Mouse (Mus musculus): Measurements from ENCODE around the gene Utrn.

Utrn gene

DNA sequence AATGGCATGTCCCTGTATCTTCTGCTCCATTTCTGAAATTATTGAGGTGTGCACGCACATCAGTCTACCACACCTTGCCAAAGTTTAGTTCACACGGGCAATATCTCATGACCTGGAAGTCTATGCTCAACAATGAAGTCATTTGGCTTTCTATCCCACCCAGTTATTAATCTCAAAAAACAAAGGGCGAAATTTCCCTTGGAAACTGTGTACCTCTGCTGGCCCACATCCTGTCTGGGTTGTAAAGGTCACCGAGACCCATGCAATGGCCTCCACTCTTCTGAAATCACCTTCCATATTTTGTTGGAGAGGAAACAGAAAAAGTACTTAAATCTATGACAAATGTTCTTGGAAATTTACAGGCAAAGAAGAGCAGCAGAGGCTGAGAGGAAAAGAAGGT is 70.9 kb downstream of the Utrn start:
- DNase-seq (ENCODE audit: low spot score) = no peak

DNA sequence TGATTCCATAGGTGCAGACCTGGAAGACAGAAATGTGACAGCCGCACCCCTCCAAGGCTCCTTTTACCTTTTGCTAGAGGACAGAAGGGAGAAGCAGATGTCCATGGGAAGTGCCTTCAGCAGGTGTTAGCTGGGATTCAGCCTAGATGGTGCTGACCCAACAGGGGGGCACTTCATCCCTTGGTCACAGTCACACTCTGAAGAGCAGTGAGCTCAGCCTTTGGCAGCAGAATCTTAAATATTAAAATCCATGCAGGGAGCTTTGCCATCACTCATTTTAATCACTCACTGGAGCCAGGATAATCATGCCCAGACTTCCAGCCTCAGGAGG is 72.7 kb downstream of the Utrn start:
- no peak for DNase-seq (ENCODE audit: low spot score)

DNA sequence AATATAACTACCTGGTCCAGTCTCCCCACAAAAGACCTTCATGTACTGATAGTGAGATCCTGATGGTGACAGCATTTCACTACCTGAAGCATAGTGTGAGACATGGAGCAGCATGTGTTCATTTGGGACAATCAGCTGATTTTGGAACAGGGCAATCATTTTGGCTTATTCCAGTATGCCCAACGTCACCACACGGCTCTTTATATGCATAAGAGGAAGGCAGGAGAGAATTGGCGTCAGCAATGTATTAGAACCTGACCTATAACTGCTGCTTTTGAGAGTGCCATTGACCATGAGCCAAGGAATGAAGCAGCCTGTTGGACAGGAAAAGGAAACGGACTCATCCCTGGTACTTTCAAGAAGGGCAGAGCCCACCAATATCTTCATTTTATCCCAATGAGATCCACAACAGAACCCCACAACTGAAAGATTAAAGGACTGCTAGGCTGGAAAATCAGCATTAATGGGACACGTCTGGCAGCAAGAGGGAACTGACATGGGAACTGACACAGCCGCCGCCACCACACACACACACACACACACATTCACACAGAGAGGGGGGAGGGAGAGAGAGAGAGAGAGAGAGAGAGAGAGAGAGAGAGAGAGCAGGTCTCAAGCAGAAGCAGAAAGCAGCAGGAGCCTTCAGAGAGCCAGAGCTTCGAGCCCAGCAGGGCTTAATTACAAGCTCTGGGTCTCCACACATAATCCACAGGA is 73.2 kb downstream of the Utrn start:
- DNase-seq (ENCODE audit: low spot score) = no peak

DNA sequence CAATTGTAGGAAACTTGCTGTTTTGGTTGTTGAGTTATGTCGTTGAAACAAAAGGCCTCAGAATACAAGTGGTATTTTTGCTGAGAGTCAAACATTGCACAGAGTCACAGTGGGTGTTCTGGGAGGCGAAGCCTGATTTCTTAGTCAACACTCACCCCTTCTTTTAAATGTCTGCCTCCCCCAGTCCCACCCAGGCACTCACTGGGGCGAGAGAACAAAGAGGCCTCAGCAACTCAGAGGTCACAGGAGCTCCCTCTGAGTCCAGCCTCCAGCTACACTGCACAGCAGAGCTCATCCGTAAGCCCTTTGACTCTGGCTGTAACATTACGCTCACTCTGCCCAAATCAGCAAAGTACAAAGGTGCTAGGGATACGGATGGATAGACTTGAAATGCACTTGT is 77.1 kb downstream of the Utrn start:
- DNase-seq (ENCODE audit: low spot score) = no peak

DNA sequence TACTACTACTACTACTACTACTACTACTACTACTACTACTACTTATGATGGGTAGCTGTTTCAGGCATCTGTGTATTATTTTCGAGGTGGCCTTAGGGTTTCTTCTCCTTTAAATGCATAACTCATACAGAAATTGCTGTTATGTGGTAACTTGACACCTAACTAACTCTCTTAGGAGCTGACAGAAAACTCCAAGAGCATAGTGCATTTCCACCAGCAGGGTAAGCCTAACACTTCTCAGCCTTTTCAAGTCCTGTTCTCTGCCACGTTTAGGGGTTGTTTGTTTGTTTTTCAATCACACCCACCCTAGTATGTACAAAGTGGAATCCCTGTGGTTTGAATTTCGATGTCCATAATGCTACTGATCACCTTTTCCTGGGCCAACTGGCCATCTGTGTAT is 78.3 kb downstream of the Utrn start:
- no peak for DNase-seq (ENCODE audit: low spot score)

DNA sequence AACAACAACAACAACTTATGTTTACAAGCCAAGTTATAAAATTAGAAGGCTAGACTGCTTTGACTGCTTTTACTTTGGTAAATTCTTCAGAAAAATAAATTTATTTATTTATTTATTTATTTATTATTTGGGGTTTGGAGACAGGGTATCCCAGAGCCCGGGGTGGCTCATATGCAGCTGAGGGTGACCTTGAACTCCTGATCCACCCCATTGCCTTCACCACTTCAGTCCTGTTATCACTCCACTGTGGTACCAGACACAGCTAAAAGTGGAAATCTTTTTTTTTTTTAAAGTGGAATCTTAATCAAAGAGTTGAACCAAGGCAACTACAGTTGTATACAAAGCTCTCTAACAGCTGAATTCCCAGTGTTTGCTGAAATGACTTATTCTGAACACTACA is 80.6 kb downstream of the Utrn start:
- DNase-seq (ENCODE audit: low spot score) = no peak

DNA sequence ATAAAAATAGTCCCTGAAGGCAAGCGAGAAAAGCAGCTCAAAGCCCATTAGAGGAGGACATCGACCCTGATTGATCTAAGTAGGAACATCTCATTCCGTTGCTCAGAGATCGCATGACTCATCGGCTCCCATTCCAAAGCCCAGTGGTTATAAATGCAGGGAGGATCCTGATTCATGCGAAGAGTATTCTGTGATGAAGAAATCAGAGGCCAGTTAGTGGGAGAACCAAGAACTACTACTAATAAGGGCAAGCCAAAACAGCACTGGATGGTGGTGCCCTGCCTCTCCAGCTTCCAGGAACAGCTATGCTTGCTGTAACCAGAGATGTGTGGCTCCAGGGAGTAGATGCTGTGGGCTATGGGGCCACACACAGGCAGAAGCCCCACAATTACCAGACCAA is 81.2 kb downstream of the Utrn start:
- no peak for DNase-seq (ENCODE audit: low spot score)

DNA sequence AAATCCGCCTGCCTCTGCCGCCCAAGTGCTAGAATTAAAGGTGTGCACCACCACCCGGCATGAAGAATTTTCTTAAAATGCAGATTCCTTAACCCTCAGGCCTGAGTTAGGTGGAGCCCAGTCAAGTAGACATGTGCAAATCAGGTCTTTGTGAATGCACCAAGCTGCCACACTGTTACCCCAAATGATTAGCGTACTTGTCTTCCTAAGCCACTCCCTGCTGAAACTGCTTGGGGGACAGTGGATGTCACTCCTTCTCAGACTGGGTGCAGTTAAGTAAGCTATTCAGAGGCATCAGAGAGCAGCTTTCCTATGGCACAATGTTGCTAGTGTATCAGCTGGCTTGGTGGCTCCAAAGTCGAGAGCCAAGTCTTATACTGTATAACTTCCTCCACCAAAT is 83.9 kb downstream of the Utrn start:
- no peak for DNase-seq (ENCODE audit: low spot score)

DNA sequence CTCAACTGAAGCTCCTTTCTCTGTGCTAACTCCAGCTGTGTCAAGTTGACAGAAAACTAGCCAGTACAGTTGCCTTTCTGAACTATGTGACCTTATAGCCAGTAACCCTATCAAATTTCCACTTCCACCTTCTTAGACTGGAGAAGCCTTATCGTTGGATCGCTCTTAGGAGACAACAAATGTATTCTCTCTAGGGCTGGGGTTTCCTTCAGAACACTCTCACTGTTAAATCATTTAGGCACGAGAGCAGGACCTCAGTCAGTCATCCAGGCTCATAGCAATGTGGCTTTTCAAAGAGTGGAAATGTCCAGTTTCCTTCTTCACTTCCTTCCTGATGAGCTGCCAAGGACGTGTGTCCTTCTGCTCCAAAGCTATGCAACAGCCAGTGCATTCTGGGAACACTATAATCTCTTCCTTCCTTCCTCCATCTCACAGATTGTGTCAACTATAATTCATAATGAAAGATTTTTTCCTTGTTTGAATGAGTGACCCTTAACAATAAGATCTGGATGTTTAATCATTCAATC is 87.7 kb downstream of the Utrn start:
- DNase-seq (ENCODE audit: low spot score) = no peak

DNA sequence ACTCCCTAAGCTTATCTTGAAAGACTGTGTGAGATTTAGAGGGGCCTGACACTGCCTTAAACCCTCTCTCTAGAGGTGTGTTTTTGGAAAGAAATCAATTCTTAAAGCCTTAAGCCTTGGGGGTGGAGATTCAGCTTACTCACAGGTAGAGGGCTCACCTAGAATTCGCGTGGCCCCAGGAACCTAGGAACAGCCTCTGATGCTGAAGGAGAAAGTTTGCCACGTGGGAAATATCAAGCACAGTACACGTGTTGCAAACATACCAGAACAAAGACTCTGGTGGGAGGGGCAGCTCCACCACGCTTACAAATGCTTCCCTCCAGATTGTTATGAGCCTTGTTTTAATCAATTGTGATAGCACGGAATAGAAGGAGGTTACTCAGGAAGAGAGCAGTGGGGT is 96.0 kb downstream of the Utrn start:
- no peak for DNase-seq (ENCODE audit: low spot score)

DNA sequence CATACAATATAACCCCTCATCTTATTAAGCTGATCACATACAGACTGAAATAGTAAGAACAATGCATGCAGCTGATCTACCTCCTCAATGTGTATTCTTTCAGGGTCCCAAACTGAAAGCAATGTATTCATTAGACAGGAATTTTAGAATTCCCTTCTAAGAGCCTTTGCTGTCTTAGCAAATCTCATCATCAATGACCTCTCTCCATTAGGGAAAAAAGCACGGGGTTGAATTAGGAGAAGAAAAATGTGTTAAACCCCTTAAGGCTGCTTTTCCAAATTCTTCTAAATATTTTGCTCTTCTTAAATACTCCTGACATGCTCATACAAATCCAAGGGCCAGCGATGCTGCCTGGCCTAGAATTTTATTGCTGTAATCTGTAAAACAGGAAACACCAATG is 97.7 kb downstream of the Utrn start:
- no peak for DNase-seq (ENCODE audit: low spot score)

DNA sequence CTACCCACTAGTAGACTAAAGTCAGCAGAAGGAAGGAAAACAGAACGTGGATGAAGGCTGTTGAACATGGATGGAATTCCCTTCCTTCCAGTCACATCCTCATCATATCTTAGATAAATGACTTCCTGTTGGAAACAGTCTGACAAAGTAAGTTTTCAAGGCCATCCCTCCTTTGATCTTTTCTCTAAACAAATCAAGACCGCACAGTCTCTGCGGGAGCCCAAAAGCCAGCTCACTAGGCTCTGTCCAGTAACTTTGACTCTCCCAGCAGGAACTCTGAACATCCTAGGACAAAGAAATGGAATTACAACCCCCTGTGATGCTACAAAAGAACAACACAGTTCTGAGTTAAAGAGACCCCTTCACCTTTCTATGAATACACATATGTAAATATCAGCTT is 106.5 kb downstream of the Utrn start:
- DNase-seq (ENCODE audit: low spot score) = no peak

DNA sequence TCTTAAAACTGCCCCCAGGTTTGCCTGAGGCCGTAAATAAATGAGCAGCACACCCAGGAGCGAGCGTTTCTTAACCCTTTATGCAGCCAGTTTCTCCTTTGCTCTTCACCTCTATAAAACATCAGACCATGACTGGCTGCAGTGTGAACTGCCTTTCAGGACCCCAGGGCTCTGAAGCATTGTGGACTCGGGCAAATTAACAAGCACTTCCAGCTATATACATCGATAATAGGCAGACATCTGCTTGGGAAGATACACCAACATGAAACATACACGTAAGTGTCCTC is 110.5 kb downstream of the Utrn start:
- DNase-seq (ENCODE audit: low spot score) = no peak

DNA sequence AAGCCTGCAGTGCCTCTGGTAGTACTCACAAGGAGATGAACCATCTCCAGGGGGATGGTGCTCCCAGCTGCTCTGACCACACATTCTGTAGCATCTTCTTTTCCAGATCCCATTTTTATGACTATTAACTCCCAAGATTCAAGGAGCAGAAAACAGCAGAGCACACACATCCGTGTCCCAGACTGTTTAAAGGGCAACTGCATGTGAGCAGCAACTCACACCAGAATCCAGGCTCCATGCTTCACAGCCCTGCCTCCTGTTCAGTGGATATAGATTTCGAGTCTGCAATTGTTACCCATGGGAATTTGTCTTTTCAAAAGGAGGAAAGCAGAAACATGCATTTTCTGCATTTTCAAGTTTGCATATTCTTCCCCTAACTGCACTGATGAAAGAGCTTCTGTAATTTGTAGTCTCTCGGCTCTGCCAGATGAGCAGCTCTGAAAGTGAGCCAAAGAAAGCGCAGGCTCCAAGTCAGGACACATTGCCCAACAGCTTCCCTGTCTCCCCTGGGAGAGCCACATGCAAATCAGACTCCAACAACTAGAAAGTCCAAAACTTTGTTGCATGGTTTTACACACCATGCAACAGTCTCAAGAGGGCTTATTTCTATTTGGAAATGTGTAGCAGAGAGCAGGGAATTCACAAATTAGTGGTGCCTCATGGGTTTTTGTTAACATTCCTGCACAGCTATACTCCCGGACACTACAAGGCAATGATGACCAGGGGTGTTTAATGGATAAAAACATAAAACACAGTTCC is 111.0 kb downstream of the Utrn start:
- no peak for DNase-seq (ENCODE audit: low spot score)

DNA sequence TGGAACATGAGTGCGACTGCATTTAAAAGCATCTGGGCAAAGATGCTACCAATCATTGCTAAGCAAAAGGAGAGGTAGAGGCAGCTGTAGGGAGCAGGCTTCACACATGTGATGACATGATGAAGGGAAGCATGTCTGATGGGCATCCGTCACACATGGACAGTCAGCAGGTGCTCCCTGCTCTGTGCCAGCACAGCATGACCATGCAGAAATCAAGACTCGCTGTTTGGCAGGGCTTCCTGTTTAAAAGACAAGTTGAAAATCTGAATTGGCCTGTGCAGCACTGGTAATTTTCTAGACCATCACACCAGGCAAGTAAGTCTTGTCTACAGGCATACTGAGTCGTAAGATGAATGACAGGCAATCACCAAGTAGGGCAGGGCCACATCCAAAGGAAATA is 112.5 kb downstream of the Utrn start:
- DNase-seq (ENCODE audit: low spot score) = no peak

DNA sequence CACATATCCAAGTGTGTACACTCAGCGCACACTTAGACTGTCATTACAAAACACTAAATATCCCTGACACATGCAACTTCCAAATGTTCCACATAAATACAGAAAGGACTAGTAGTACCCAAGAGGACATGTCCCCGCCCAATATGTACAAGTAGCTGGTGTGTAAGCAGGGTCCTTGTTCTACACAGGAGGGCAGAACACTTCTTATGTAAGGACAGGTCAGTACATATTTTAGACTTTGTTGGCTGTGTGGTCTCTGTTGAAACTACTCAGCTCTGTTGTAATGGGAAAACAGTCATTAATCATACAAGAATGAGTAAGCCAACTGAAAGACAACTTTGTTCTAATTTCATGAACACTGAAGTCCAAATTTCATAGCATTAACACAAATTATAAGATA is 114.3 kb downstream of the Utrn start:
- DNase-seq (ENCODE audit: low spot score) = no peak

DNA sequence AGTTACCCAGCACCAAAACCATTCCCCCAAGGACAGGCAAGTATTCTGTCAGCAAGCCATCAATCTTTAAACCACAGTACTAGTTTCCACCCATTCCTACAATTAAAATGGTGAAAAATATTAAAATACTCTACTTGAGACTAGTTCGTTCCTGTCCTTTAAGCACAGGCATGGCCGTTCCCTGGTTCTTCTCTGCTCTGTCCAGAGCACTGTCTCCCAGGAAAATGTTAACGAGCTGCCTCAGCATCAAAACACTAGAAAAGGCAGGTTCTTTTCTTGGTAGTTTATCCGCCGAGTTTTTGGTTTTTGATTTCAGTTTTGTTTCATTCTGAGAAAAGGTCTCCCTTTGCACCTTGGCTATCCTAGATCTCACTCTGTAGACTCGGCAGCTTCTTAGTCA is 115.0 kb downstream of the Utrn start:
- no peak for DNase-seq (ENCODE audit: low spot score)

DNA sequence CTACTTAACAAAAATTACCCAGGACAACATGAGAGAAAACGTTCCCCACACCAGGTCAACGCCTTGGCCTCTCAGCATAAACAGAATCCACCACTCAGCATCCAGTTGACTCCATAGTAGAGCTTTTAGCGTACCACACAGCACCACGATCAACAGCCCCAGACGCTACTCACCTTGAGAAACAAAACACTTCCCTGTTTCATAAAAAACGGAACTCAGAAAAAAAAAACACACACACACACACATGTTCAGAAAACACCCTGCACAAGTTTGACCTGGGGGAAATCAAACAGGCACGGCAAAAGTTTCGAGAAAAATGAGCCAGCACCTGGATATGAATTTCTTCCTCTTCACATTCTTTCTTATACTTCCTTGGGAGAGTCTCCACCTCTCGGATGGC is 125.4 kb downstream of the Utrn start:
- no peak for DNase-seq (ENCODE audit: low spot score)

DNA sequence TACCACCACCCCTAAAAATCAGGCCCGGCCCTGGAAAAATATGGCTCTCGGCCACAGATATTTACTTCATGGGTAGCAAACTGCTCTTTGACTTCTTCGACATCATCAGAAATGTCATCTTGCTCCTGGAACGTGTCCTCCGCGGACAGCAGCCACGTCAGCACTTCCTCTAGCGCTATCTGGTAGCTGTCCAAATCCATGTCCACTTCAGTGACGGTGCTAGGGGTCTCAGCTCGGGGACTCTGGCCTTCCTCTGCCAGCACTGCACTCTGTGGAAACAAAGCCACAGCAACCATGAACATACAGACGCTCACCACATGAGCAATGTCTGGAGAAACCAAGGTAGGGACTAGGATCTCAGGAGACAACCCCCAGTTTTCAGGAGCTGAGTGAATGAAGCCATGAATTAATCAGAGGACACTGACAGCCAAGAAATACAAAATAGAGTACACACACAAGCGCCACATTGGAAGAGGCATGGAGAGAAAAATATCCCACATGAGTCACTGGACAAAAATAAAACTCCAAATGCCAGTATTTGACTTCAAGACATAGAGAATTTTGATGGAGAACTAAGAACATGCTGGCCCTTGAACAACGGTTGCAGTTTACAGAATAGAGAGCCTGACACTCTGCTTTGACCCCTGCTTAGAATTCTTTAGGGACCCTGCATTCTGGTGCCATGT is 129.7 kb downstream of the Utrn start:
- no peak for DNase-seq (ENCODE audit: low spot score)

DNA sequence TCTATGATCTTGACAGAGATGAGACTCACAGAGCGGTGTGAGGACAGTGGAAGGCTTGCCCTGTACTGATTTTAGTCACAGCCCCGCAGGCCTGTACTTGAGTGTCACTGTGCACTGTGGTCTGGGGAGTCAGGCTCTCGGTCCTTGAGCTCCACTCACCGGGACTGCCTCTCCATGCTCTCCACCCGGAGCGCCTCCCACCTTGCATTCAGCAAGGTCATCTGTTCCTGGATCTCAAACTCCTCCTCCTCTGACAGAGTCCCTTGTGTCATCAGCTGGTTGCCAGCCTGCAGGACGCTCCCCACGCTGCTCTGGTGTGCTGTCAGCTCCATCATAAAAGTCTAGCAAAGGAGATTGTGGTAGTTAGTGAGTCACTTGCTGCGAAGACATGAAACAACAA is 131.2 kb downstream of the Utrn start:
- DNase-seq (ENCODE audit: low spot score) = no peak

DNA sequence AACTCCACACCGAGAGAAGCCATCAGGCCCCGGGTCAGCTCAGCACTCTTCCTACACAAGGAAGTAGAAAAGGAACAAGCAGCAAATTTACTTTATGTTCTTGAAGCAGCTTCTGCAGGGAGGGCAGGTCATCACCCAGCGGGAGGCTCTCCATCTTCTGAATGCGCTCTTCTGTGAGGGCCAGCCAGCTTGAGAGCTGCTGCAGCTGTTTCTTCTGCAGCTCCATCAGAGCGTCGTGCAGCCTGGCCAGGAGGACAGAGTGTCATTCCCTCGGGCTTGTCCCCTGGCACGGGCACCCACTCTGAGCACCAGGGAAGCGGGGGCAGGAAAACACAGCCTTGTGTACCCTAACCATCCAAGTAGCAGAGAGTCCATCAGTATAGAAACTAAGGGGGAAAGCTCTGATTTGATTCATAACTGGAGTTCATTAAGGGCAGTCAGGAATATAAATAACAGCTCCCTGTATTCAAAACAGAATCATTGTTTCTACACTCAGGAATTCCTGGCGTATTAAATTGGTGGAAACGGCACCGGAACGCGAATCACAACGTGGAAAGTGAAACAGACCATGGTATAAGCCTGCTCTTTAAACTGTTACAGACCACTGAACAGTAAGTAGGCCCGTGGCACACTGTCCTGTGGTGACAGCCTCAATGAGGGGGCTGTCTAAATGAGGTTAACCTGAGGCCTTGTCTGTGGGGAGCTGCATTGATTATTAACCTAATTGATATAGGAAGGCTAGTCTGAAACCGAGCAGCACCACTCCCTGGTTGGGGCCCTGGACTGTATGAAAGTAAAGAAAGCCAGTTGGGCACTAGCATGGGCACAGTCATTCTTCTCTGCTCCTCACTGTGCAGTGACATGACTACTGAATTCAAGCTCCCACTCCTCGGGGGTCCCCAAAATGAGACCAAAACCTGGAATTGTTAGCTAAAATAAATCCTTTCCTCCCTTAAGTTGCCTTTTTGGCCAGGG is 132.0 kb downstream of the Utrn start:
- DNase-seq (ENCODE audit: low spot score) = no peak

DNA sequence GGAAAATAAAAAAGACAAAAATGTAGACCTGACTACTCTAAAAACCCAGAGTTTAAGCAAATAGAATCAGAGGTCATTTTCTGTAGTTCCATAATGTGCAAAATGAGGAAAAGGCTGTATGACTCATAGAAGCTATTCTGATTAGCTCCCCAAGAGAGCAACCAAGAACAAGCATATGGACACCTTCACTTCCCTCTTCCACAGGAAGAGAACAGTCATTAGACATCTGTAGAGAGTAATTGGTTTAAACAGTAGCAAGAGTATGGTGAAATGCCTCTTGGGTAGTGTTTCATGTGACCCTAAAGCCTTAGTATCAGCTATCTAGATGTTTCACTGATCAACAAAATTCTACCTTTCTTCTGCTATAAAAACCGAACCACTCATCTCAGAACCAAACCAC is 133.5 kb downstream of the Utrn start:
- no peak for DNase-seq (ENCODE audit: low spot score)
